Mouse (Mus musculus): ENCODE results near the gene Lrrc42. TPM values are rescaled to one million over a fixed set of nuclear protein-coding genes. Genes with fewer than 3 reads are reported as not detected.

The Lrrc42 gene
- polyA plus RNA-seq (2015; fragmentation: Nextera tagmentation; extraction: Ambion mirVana), result 96.2 and 108 TPM in 2 replicates

DNA sequence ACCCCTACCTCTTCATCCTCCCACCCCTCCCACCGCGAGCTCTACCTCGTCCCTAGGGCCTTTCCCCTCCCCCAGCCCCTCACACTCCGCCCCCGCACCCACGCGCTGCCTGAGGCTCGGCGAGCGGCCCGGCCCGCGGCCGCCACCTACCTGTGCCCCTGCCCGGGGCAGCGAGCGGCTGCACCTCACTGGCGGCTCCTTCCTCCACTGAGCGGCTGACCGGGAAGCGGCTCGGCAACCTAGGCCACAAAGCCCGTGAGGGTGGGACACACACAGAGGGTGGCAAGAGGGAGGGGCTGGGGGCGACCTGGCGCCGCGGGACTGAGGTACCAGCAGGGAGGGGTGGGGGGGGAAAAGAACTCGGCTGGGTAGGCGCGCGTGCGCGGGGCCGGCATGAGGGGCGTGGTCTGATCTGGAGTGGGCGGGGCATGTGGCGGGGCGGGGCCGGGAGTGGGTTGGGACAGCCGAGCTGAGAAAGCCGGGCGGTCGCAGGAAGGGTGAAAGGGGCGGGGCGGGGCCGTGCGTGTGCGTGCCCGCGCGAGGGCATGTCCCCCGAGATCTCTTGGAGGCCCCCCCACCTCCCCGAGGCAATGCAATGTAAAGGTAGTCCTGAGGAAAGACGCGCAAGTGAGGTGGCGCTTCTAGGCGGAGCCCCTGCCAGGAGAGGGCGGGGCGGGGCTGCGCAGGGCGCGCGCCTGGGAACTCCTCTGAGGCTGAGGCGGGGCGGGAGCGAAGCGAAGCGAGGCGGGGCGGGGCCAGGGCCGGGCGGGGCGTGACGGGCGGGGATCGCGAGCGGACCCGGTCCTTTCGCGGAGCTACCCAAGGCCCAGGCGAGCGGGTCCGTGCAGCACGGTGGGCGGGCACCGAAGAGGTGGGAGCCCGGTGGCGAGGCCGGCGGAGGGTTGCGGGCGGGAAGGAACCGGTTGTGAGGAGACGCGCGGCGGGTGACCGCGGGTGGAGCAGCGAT lies at the start of gene Lrrc42, which contains the start of gene Hspb11:
TSS of gene Lrrc42 (minus strand) at position 408 of the 967 bp plus-strand sequence.
TSS of gene Hspb11 (plus strand) at position 469 of the 967 bp plus-strand sequence.
- Histone ChIP-seq H3K27me3 (ENCODE audit: insufficient read depth, low read length) (no peaks in the 10 kb centered on the region), H3K4me3 (ENCODE audit: low read length) (peak within 1 kb of the TSS; percentile 63), H3K9ac (replicated peaks; ENCODE audit: low read length) (peak within 1 kb of the TSS; percentile 91), H3K4me1 (ENCODE audit: insufficient read depth, low read length) (peaks cover 26% of the 10 kb centered on the region), H3K27ac (ENCODE audit: low read length) (peak within 1 kb of the TSS; percentile 81), H3K4me2 (replicated peaks; ENCODE audit: low read depth, low read length) (peak within 1 kb of the TSS; percentile 70), H3K9me3 (ENCODE audit: low read length) (no peaks in the 10 kb centered on the region), H3K36me3 (ENCODE audit: insufficient read depth, low read length) (no peaks in the 10 kb centered on the region)
- under 1% methylated on average over 81 of the region's 101 CpGs for WGBS
- ATAC-seq (ENCODE audit: low FRiP score, low TSS enrichment), result peak; percentile 98

DNA sequence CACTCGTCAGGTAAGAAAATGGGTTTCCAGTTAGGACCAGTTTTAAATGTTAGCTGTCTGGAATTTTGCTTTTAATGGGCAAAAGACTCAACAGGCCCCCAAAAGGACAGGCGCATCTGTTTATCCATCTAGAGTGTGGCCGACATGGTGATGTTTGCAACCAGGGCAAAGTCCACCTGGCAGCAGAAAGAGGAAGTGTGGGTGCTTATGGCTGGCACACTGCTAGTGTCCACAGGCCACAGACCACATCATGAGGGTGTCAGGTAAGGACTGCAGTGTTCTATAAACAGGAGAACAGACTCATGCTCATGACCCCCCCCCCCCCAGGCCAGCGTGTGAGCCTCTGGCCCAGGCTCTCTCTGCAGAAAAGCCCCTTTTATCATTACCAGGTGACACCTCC lies 49.5 kb upstream of the Lrrc42 start:
- no peak overlapping the region for H3K4me3 ChIP-seq (ENCODE audit: low read length)
- H3K9me3 ChIP-seq (ENCODE audit: low read length), result no peaks in the 10 kb centered on the region
- H3K4me1 ChIP-seq (ENCODE audit: insufficient read depth, low read length), result peaks cover 3% of the 10 kb centered on the region; the same call in 1 of the 2 replicates
- no peaks in the 10 kb centered on the region for H3K27me3 ChIP-seq (ENCODE audit: insufficient read depth, low read length)
- no peak overlapping the region for H3K27ac ChIP-seq (ENCODE audit: low read length)
- H3K36me3 ChIP-seq (ENCODE audit: insufficient read depth, low read length), result no peaks in the 10 kb centered on the region
- 67% methylated on average over 4 of the region's 4 CpGs for WGBS
- no peak for ATAC-seq (ENCODE audit: low FRiP score, low TSS enrichment)
- H3K4me2 ChIP-seq (replicated peaks; ENCODE audit: low read depth, low read length), result no peak overlapping the region
- H3K9ac ChIP-seq (replicated peaks; ENCODE audit: low read length), result no peak overlapping the region

DNA sequence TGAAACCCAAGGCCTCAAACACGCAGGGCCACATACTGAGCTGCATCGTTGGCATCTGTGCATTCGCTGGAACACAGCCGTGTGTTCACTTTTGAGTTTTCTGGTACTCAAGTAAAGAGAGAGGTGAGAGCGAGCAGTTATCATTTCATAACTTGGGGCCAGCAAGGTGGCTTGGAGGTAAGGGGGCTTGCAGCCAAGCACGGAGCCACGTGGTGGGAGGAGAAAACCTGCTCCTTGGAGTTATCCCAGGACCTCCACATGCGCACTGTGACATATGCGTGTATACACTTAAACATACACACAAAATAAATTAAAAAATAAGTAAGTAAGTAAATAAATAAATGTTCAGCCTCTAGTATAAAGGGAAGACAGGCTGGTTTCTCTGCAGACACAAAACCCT lies 48.9 kb upstream of the Lrrc42 start:
- ATAC-seq (ENCODE audit: low FRiP score, low TSS enrichment), result no peak
- Histone ChIP-seq H3K9me3 (ENCODE audit: low read length) (no peaks in the 10 kb centered on the region), H3K9ac (replicated peaks; ENCODE audit: low read length) (no peak overlapping the region), H3K27me3 (ENCODE audit: insufficient read depth, low read length) (no peaks in the 10 kb centered on the region), H3K36me3 (ENCODE audit: insufficient read depth, low read length) (no peaks in the 10 kb centered on the region), H3K4me3 (ENCODE audit: low read length) (no peak overlapping the region), H3K27ac (ENCODE audit: low read length) (no peak overlapping the region), H3K4me2 (replicated peaks; ENCODE audit: low read depth, low read length) (no peak overlapping the region), H3K4me1 (ENCODE audit: insufficient read depth, low read length) (peaks cover 3% of the 10 kb centered on the region; the same call in 1 of the 2 replicates)
- 83% methylated on average over 9 of the region's 9 CpGs for WGBS

DNA sequence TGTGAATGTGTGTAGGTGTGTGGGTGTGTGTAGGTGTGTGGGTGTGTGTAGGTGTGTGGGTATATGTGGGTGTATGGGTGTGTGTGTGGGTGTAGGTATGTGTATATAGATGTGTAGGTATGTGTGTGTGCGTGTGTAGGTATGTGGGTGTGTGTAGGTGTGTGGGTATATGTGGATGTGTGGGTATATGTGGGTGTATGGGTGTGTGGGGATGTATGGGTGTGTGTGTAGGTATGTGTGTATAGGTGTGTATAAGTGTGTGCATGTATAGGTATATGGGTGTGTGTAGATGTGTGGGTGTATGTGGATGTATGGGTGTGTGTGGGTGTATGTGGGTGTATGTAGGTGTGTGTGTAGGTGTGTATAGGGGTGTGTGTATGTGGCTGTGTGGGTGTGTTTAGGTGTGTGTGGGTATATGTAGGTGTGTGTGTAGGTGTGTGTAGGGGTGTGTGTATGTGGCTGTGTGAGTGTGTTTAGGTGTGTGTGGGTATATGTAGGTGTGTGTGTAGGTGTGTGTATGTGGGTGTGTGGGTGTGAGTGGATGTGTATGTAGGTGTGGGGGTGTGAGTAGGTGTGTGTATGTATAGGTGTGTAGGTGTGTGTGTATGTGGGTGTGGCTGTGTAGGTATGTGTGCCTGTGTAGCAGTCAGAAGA lies 47.7 kb upstream of the Lrrc42 start:
- peak; percentile 31; the same call in 1 of the 2 replicates for ATAC-seq (ENCODE audit: low FRiP score, low TSS enrichment)
- no peak overlapping the region for H3K4me3 ChIP-seq (ENCODE audit: low read length)
- H3K27me3 ChIP-seq (ENCODE audit: insufficient read depth, low read length), result no peaks in the 10 kb centered on the region
- H3K9me3 ChIP-seq (ENCODE audit: low read length), result no peaks in the 10 kb centered on the region
- 96% methylated on average over 1 of the region's 1 CpGs for whole genome bisulfite sequencing
- H3K36me3 ChIP-seq (ENCODE audit: insufficient read depth, low read length), result no peaks in the 10 kb centered on the region
- no peak overlapping the region for H3K27ac ChIP-seq (ENCODE audit: low read length)
- no peak overlapping the region for H3K4me2 ChIP-seq (replicated peaks; ENCODE audit: low read depth, low read length)
- no peaks in the 10 kb centered on the region; the same call in 1 of the 2 replicates for H3K4me1 ChIP-seq (ENCODE audit: insufficient read depth, low read length)
- no peak overlapping the region for H3K9ac ChIP-seq (replicated peaks; ENCODE audit: low read length)

DNA sequence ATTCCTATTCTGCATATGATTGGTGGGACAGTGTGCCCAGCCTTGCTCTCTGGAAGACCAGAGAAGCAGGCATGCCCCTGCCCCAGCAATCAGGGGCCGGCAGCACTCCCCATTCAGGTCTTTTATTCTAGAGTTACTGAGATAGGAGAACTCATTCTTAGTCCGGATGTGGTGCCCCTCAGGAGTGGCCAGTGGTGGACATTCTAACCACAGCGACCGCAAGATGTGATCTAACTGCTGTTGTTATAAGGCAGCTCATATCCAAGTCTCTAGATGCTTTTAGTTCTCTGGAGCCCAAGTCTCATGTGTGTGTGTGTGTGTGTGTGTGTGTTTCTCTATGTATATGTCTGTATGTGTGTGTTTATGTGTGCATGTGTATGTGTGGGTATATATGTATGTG lies 47.0 kb upstream of the Lrrc42 start:
- Histone ChIP-seq H3K9ac (replicated peaks; ENCODE audit: low read length) (no peak overlapping the region), H3K4me1 (ENCODE audit: insufficient read depth, low read length) (no peaks in the 10 kb centered on the region; the same call in 1 of the 2 replicates), H3K27ac (ENCODE audit: low read length) (no peak overlapping the region), H3K4me3 (ENCODE audit: low read length) (no peak overlapping the region), H3K27me3 (ENCODE audit: insufficient read depth, low read length) (no peaks in the 10 kb centered on the region), H3K36me3 (ENCODE audit: insufficient read depth, low read length) (no peaks in the 10 kb centered on the region), H3K4me2 (replicated peaks; ENCODE audit: low read depth, low read length) (no peak overlapping the region), H3K9me3 (ENCODE audit: low read length) (no peaks in the 10 kb centered on the region)
- 75% methylated on average over 4 of the region's 4 CpGs for WGBS
- ATAC-seq (ENCODE audit: low FRiP score, low TSS enrichment), result no peak

DNA sequence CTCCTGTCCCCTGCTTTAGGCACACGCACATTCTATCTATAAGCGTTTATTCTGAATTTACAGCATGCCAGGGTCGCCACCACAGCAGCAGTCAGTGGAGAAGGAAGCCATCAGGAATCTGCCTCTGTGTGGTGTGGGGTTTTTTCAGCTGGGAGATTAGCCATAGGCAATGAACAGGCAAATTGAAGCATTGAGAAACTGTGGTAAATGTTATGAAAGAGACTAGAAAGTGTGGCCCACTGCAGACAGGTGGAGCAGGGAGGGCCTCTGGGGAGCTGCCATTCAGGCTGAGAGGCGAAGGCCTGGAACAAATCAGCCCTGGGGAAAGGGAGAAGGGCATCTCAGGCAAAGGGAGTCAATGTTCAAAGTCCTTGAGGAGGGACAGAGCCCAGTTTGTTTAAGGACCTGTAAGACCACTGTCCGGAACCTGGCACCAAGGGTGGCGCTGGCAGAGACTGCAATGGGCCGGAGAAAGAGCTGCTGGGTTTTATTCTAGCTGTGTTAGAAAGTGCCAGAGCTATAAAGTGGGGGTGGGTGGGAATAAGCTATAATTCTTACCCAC lies 46.5 kb upstream of the Lrrc42 start:
- 77% methylated on average over 7 of the region's 7 CpGs for WGBS
- H3K27me3 ChIP-seq (ENCODE audit: insufficient read depth, low read length), result no peaks in the 10 kb centered on the region
- no peaks in the 10 kb centered on the region for H3K4me1 ChIP-seq (ENCODE audit: insufficient read depth, low read length)
- H3K9me3 ChIP-seq (ENCODE audit: low read length), result no peaks in the 10 kb centered on the region
- no peak overlapping the region for H3K4me2 ChIP-seq (replicated peaks; ENCODE audit: low read depth, low read length)
- no peak overlapping the region for H3K9ac ChIP-seq (replicated peaks; ENCODE audit: low read length)
- ATAC-seq (ENCODE audit: low FRiP score, low TSS enrichment), result no peak
- H3K27ac ChIP-seq (ENCODE audit: low read length), result no peak overlapping the region
- no peaks in the 10 kb centered on the region for H3K36me3 ChIP-seq (ENCODE audit: insufficient read depth, low read length)
- no peak overlapping the region for H3K4me3 ChIP-seq (ENCODE audit: low read length)

DNA sequence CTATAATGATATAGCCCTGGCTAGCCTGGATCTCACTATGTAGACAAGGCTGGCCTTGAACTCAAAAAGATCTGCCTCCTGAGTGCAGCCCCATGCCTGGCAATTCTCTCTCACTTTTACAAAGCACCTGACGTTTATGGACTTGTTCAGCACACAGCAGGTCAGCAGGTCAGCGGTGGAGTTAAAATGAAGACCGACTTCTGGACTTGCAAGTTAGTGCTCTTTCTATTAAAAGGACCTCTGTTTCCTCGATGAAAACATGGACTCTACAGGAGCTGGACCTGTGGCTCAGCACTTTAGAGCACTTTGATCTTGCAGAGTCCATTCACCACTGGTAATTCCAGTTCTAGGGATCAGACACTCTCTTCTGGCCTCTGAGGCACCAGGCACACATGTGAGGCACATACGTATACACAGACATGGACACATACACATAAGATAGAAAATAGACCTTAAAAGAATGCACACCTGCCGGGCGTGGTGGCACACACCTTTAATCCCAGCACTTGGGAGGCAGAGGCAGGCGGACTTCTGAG lies 44.8 kb upstream of the Lrrc42 start:
- ATAC-seq (ENCODE audit: low FRiP score, low TSS enrichment), result no peak
- 75% methylated on average over 8 of the region's 8 CpGs for WGBS
- H3K9ac ChIP-seq (replicated peaks; ENCODE audit: low read length), result no peak overlapping the region

DNA sequence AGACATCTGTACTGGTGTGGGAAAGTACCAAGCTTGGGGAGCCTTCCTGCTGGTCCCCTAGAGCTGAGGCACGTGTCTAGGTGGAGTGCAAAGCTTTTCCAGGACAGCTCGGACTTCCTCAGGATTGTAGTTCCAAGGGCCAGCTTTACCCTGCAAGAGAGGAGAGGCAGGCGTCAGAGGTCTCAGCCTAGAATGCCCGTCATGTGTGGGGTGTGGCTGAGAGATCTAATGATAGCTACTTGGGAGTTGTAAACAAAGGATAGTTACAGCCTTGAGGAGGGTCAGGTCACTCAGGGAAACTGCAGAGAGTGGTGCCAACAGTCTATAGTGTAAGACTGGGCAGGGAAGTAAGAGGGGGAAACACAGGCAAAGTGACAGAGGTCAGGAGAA lies 38.9 kb upstream of the Lrrc42 start:
- Histone ChIP-seq H3K27me3 (ENCODE audit: insufficient read depth, low read length) (no peaks in the 10 kb centered on the region), H3K36me3 (ENCODE audit: insufficient read depth, low read length) (no peaks in the 10 kb centered on the region), H3K4me1 (ENCODE audit: insufficient read depth, low read length) (no peaks in the 10 kb centered on the region), H3K4me2 (replicated peaks; ENCODE audit: low read depth, low read length) (no peak overlapping the region), H3K27ac (ENCODE audit: low read length) (no peak overlapping the region), H3K9me3 (ENCODE audit: low read length) (no peaks in the 10 kb centered on the region), H3K9ac (replicated peaks; ENCODE audit: low read length) (no peak overlapping the region), H3K4me3 (ENCODE audit: low read length) (no peak overlapping the region)
- 29% methylated on average over 4 of the region's 4 CpGs for WGBS
- ATAC-seq (ENCODE audit: low FRiP score, low TSS enrichment), result no peak

More for the DNA sequence above, 44.8 kb upstream of the Lrrc42 start:
- no peak overlapping the region for H3K27ac ChIP-seq (ENCODE audit: low read length)
- no peaks in the 10 kb centered on the region for H3K36me3 ChIP-seq (ENCODE audit: insufficient read depth, low read length)
- no peaks in the 10 kb centered on the region for H3K9me3 ChIP-seq (ENCODE audit: low read length)
- H3K4me1 ChIP-seq (ENCODE audit: insufficient read depth, low read length), result no peaks in the 10 kb centered on the region
- no peak overlapping the region for H3K4me2 ChIP-seq (replicated peaks; ENCODE audit: low read depth, low read length)
- H3K27me3 ChIP-seq (ENCODE audit: insufficient read depth, low read length), result no peaks in the 10 kb centered on the region
- no peak overlapping the region for H3K4me3 ChIP-seq (ENCODE audit: low read length)

DNA sequence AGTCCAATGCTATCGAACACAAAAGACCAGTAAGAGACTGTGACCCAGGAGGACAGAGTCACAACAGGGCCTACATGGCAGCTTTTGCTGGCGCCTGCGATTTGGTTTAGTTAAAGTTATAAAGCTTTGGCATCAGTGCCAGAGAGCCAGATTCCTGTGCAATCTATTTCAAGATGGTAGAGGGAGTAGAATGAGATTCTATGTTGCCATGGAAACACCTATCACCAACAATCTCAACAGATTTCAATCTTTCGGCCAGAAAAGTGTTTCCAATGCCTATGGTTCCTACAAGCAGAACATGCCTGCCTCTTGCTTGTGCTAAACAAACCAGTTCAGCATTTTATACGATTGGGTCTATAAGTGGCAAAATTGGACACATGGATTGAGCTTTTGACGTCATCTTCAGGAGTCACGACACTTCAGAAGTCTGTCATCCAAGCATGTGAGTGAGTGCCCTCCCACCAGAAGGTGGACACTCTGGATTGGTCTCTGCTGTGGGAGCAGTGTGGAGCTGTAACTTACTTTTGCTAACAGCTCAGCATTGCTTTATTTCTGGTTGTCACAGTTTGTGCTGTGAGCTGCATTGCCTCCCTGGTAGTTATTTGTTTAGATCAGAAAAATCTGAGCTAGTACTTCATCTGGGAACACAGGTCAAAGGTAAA lies 38.4 kb upstream of the Lrrc42 start:
- Histone ChIP-seq H3K27me3 (ENCODE audit: insufficient read depth, low read length) (no peaks in the 10 kb centered on the region), H3K9ac (replicated peaks; ENCODE audit: low read length) (no peak overlapping the region), H3K4me2 (replicated peaks; ENCODE audit: low read depth, low read length) (no peak overlapping the region), H3K4me3 (ENCODE audit: low read length) (no peak overlapping the region), H3K27ac (ENCODE audit: low read length) (no peak overlapping the region), H3K36me3 (ENCODE audit: insufficient read depth, low read length) (no peaks in the 10 kb centered on the region), H3K9me3 (ENCODE audit: low read length) (no peaks in the 10 kb centered on the region), H3K4me1 (ENCODE audit: insufficient read depth, low read length) (no peaks in the 10 kb centered on the region)
- no peak for ATAC-seq (ENCODE audit: low FRiP score, low TSS enrichment)
- WGBS, result 83% methylated on average over 7 of the region's 7 CpGs

All from kidney, embryonic 16.5 days (tissue).